Mouse (Mus musculus) liver, postnatal 0 days (tissue): ENCODE results near the gene Map2k2. TPM values are rescaled to one million over a fixed set of nuclear protein-coding genes. Genes with fewer than 3 reads are reported as not detected.
A peak's percentile ranks its signal among the peaks of the same experiment; 100 is the strongest.
"Not testable (repeated sequence)": the region's sequence is repeated elsewhere in the genome, so short reads cannot be mapped to it uniquely, and the experiment has no call there.

Experiments
- ATAC-seq: fragments of 200-750 bp; cut with Nextera tagmentation; 2 replicates; pipeline ENCODE4 v1.8.0; 2017; ENCODE audit warnings: mild to moderate bottlenecking, moderate library complexity
- DNase-seq: peaks from one replicate; pipeline ENCODE4 v3.0.0-alpha.2; 2016
- H3K27ac ChIP-seq: fragments of 300-500 bp; sonication (generic); 2 replicates; pipeline ENCODE4 v1.5.1; 2014; ENCODE audit warnings: antibody characterized with exemption, moderate library complexity, mild to moderate bottlenecking, low read depth
- H3K27me3 ChIP-seq: fragments of 300-500 bp; sonication (generic); 2 replicates; pipeline ENCODE4 v1.6.1; 2014; ENCODE audit warnings: low read length, control low read depth, mixed read lengths; ENCODE audit not compliant: insufficient read depth
- H3K36me3 ChIP-seq: fragments of 300-500 bp; sonication (generic); replicated peaks from 2 replicates; pipeline ENCODE4 v1.6.1; 2014; ENCODE audit warnings: mild to moderate bottlenecking, control low read depth, low read length, moderate library complexity, mixed read lengths; ENCODE audit not compliant: insufficient read depth
- H3K4me1 ChIP-seq: fragments of 300-500 bp; sonication (generic); 2 replicates; pipeline ENCODE4 v1.6.1; 2014; ENCODE audit warnings: antibody characterized with exemption, mild to moderate bottlenecking, control low read depth; ENCODE audit not compliant: insufficient read depth
- H3K4me2 ChIP-seq: fragments of 300-500 bp; sonication (generic); 2 replicates; pipeline ENCODE4 v1.6.1; 2014; ENCODE audit warnings: low read depth, mild to moderate bottlenecking, low read length, moderate library complexity, mixed read lengths
- H3K4me3 ChIP-seq: fragments of 300-500 bp; sonication (generic); 2 replicates; pipeline ENCODE4 v1.5.1; 2014; ENCODE audit warnings: low read depth, low read length
- H3K9ac ChIP-seq: fragments of 300-500 bp; sonication (generic); replicated peaks from 2 replicates; pipeline ENCODE4 v1.6.1; 2014; ENCODE audit warnings: mild to moderate bottlenecking, moderate library complexity
- H3K9me3 ChIP-seq: fragments of 300-500 bp; sonication (generic); 2 replicates; pipeline ENCODE4 v1.6.1; 2016; ENCODE audit warnings: mild to moderate bottlenecking, control low read depth, low read length, mixed read lengths
- CTCF ChIP-seq: sonication (generic); IDR thresholded peaks from 2 replicates; pipeline ENCODE4 v1.5.1; 2016; ENCODE audit warnings: antibody characterized with exemption, low read depth
- EP300 ChIP-seq: IDR thresholded peaks from 2 replicates; pipeline ENCODE4 v1.6.1; 2016; ENCODE audit warnings: antibody characterized with exemption, low read depth, mild to moderate bottlenecking
- WGBS: fragments of 180-500 bp; shearing (Covaris S2); extraction: QIAGEN DNeasy Blood & Tissue Kit; methylation state at CpG from one replicate; pipeline ENCODE4 v1.1.7; 2014; ENCODE audit not compliant: insufficient replicate concordance; 5-methylcytosine and 5-hydroxymethylcytosine counted together
- microRNA-seq: library from miRNA; unstranded; fragments of <30 nt; microRNA quantifications from one replicate; pipeline ENCODE4, GENCODE M21; 2016
- polyA plus RNA-seq: library from polyadenylated mRNA; unstranded; fragments of >200 nt; fragmentation: Nextera tagmentation; extraction: Ambion mirVana; gene quantifications from 2 replicates; pipeline ENCODE4 v1.2.1, GENCODE M21; 2015

The Map2k2 gene
- polyA plus RNA-seq, 1 experiment from 2014 or later, result 93.9 TPM

DNA sequence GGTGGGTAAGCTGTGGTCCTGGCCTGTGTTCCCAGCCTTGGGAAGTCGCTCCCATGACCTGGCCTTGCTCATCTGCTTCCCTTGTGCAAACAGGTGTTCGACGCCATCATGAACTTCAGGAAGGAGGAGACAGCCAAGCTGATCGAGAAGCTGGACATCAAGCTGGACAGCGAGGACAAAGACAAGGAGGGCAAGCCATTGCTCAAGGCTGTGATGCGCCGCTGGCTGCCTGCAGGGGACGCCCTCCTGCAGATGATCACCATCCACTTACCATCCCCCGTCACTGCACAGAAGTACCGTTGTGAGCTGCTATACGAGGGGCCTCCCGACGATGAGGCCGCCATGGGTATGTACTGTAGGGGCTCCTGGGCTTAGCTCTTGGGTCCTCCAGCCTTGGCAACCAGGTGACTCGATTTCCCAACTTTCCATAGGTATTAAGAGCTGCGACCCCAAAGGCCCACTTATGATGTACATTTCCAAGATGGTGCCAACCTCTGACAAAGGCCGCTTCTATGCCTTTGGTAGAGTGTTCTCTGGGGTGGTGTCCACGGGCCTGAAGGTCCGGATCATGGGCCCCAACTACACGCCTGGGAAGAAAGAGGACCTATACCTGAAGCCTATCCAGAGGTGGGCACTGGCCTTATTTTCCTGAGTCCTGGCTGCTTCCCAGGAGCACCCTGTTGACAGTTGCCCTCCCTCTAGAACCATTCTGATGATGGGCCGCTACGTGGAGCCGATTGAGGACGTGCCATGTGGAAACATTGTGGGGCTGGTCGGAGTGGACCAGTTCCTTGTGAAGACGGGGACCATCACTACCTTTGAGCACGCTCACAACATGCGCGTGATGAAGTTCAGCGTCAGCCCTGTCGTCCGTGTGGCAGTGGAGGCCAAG, 74.0 kb downstream of the Map2k2 start:
- peaks cover 49% of the 10 kb centered on the region for H3K36me3 ChIP-seq
- DNase-seq (no peak), ATAC-seq (no peak)
- no peak overlapping the region for H3K4me2 ChIP-seq
- H3K4me1 ChIP-seq, result peaks cover 29% of the 10 kb centered on the region
- TF ChIP-seq EP300 (no peak), CTCF (peak; percentile 26)
- no peaks in the 10 kb centered on the region for H3K9me3 ChIP-seq
- no peaks in the 10 kb centered on the region for H3K27me3 ChIP-seq
- H3K27ac ChIP-seq, result no peak overlapping the region
- no peak overlapping the region for H3K4me3 ChIP-seq
- H3K9ac ChIP-seq, result no peak overlapping the region
- WGBS, result 89% methylated on average over 32 of the region's 32 CpGs

DNA sequence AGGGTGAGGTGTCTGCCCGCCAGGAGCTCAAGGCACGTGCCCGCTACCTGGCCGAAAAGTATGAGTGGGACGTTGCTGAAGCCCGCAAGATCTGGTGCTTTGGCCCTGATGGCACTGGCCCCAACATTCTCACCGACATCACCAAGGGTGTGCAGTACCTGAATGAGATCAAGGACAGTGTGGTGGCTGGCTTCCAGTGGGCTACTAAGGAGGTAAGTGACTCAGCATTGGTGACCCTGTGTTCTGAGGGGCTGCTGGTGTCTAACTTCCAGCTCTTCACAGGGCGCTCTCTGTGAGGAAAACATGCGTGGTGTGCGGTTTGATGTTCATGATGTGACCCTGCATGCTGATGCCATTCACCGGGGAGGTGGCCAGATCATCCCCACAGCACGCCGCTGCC, 75.2 kb downstream of the Map2k2 start:
- Histone ChIP-seq H3K9me3 (no peaks in the 10 kb centered on the region), H3K4me3 (no peak overlapping the region), H3K4me2 (no peak overlapping the region), H3K9ac (no peak overlapping the region), H3K4me1 (peaks cover 18% of the 10 kb centered on the region), H3K36me3 (peaks cover 56% of the 10 kb centered on the region), H3K27ac (no peak overlapping the region), H3K27me3 (no peaks in the 10 kb centered on the region)
- 93% methylated on average over 13 of the region's 13 CpGs for WGBS
- TF ChIP-seq CTCF, result no peak
- no peak for TF ChIP-seq EP300
- ATAC-seq (no peak), DNase-seq (no peak)

DNA sequence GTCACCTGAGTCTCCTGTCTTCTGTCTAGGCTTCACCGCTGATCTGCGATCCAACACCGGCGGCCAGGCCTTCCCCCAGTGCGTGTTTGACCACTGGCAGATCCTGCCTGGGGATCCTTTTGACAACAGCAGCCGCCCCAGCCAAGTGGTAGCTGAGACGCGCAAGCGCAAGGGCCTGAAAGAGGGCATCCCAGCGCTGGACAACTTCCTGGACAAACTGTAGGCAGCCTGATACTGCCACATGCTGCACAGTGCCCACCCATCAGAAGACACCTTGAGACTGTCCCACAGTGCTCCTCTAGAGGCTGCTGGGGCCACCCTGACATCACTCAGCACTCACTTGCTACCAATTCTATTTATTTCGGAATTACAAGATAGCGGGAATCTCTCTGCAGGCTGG, 76.1 kb downstream of the Map2k2 start:
- Histone ChIP-seq H3K36me3 (peaks cover 60% of the 10 kb centered on the region), H3K4me1 (peaks cover 16% of the 10 kb centered on the region)
- not testable (repeated sequence) for DNase-seq, ATAC-seq, H3K9ac ChIP-seq, H3K9me3 ChIP-seq, H3K4me2 ChIP-seq, H3K4me3 ChIP-seq, H3K27ac ChIP-seq, H3K27me3 ChIP-seq
- WGBS, result 80% methylated on average over 12 of the region's 12 CpGs

DNA sequence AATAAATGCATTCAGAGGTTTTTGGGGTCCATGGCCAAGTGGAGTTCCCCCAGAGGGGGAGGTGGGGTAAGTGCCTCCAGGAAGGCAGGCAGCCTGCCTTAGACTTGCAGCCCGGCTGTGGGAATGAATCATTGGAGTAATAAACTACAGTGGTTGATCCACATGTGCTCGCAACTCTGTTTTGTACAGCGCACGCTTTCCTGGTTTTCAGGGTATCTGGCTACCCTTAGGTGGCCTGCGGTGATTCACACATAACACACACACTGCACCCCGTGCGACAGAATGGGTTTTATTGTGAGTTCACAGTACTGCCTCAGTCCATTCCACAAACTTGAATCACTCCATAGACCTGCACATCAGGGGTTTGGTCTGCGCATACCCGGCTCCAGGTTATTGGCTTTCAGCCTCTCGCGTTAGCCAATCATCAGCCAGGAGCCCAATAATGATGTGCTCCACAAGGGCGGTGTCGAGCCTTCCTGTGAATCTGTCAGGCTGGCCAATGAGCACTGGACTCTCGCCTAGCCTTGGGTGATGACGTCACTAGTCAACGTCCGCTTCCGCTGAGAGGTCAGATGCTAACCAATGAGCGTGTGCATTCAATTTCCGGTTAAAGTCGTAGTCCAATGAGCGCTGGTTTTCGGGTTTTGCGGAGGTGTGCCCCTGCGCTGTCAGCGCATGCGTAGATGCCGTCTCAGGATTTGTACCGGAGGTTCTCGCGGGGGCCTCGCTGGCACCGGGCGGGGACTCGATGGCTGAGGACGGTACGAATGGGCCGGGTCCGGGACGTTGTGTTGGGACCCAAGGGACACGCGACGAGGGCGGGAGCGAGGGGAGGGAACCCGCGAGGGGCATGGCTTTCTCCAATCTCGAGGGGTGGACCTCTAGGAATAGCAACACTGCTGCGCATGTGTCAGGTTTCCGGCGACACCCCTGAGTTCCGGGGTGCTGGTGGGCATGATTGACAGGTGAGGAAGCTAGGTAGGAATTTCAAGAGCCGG, 76.9 kb downstream of the Map2k2 start, which contains the start of gene Dapk3:
TSS of gene Dapk3 (plus strand) at position 670 of the 998 bp plus-strand sequence.
- no peaks in the 10 kb centered on the region for H3K9me3 ChIP-seq
- H3K27ac ChIP-seq, result peak within 1 kb of the TSS; percentile 84
- TF ChIP-seq CTCF, result no peak
- peak; percentile 27; the same call in 1 of the 2 replicates for TF ChIP-seq EP300
- H3K4me1 ChIP-seq, result peaks cover 14% of the 10 kb centered on the region
- 7% methylated on average over 52 of the region's 53 CpGs for WGBS
- DNase-seq (peak; percentile 95), ATAC-seq (peak; percentile 90)
- H3K9ac ChIP-seq, result peak within 1 kb of the TSS; percentile 72
- peaks cover 59% of the 10 kb centered on the region for H3K36me3 ChIP-seq
- H3K4me2 ChIP-seq, result peak within 1 kb of the TSS; percentile 85
- no peaks in the 10 kb centered on the region for H3K27me3 ChIP-seq
- H3K4me3 ChIP-seq, result peak within 1 kb of the TSS; percentile 71

Small RNA genes lying within 50 kb of the gene (microRNA-seq; reads per million reads assigned to microRNA genes)
- gene Mir5615-1 (not detected), gene Mir5615-2 (not detected)

Other genes starting within 250 kb of the Map2k2 start
- gene Tmprss9, start 234.1 kb upstream of the Map2k2 start, polyA plus RNA-seq, result 0.12 TPM in 2 replicates
- 242 and 244 TPM in 2 replicates for gene Timm13, start 204.9 kb upstream of the Map2k2 start, polyA plus RNA-seq
- 5.4 and 6.5 TPM in 2 replicates for gene Lmnb2, start 187.7 kb upstream of the Map2k2 start, polyA plus RNA-seq
- 17.3 and 18.7 TPM in 2 replicates for gene Gadd45b, start 175.8 kb upstream of the Map2k2 start, polyA plus RNA-seq
- gene Gng7, start 91.0 kb upstream of the Map2k2 start, polyA plus RNA-seq, result 1.3 TPM in 2 replicates
- gene Diras1, start 80.3 kb upstream of the Map2k2 start, polyA plus RNA-seq, result not detected in 2 replicates
- gene Slc39a3, start 68.5 kb upstream of the Map2k2 start, polyA plus RNA-seq, result 4.6 and 4.7 TPM in 2 replicates
- gene Sgta, start 45.7 kb upstream of the Map2k2 start, polyA plus RNA-seq, result 50.2 and 50.6 TPM in 2 replicates
- 7.4 and 8.1 TPM in 2 replicates for gene Thop1, start 35.9 kb upstream of the Map2k2 start, polyA plus RNA-seq
- gene Creb3l3, start 7.0 kb upstream of the Map2k2 start, polyA plus RNA-seq, result 181 and 183 TPM in 2 replicates
- 29.7 and 33.8 TPM in 2 replicates for gene Zbtb7a, start 29.3 kb downstream of the Map2k2 start, polyA plus RNA-seq
- 14.6 and 16.1 TPM in 2 replicates for gene Pias4, start 62.0 kb downstream of the Map2k2 start, polyA plus RNA-seq
- 310 and 313 TPM in 2 replicates for gene Eef2, start 70.7 kb downstream of the Map2k2 start, polyA plus RNA-seq
- 15.3 and 17.2 TPM in 2 replicates for gene Dapk3, start 77.1 kb downstream of the Map2k2 start, polyA plus RNA-seq
- gene 4930442H23Rik, start 77.9 kb downstream of the Map2k2 start, polyA plus RNA-seq, result not detected in 2 replicates
- not detected in 2 replicates for gene Nmrk2, start 96.1 kb downstream of the Map2k2 start, polyA plus RNA-seq
- not detected in 2 replicates for gene Atcay, start 124.9 kb downstream of the Map2k2 start, polyA plus RNA-seq
- gene Zfr2, start 127.2 kb downstream of the Map2k2 start, polyA plus RNA-seq, result 0.09 and 0.61 TPM in 2 replicates
- gene Matk, start 147.0 kb downstream of the Map2k2 start, polyA plus RNA-seq, result 1.7 TPM in 2 replicates
- gene Mrpl54, start 161.0 kb downstream of the Map2k2 start, polyA plus RNA-seq, result 110 and 112 TPM in 2 replicates
- 21.1 and 23.2 TPM in 2 replicates for gene Apba3, start 161.0 kb downstream of the Map2k2 start, polyA plus RNA-seq
- 1.7 and 1.8 TPM in 2 replicates for gene Tjp3, start 185.7 kb downstream of the Map2k2 start, polyA plus RNA-seq
- gene Pip5k1c, start 187.0 kb downstream of the Map2k2 start, polyA plus RNA-seq, result 8.8 and 9.7 TPM in 2 replicates
- gene Cactin, start 215.2 kb downstream of the Map2k2 start, polyA plus RNA-seq, result 12.4 and 12.9 TPM in 2 replicates
- gene Tbxa2r, start 222.8 kb downstream of the Map2k2 start, polyA plus RNA-seq, result 5.2 and 5.4 TPM in 2 replicates
- 0.02 and 0.08 TPM in 2 replicates for gene Gipc3, start 237.4 kb downstream of the Map2k2 start, polyA plus RNA-seq
- 26.4 and 27.1 TPM in 2 replicates for gene Hmg20b, start 244.6 kb downstream of the Map2k2 start, polyA plus RNA-seq